In genomic region chr13:46883381-46883780, GRCm38 (mm10) we compare ENCODE assay signal across 8 mouse cellular contexts. TPM values are rescaled to one million over a fixed set of nuclear protein-coding genes. Genes with fewer than 3 reads are reported as not detected.
A peak's percentile ranks its signal among the peaks of the same experiment; 100 is the strongest.
DNase-seq lines count a peak whose midpoint lies in the region; ATAC-seq and TF ChIP-seq lines count a peak whose summit lies in the region.
"Had no signal": no experiment of that assay in that cellular context is flagged by ENCODE, and none has a peak within 500 bp of the region (broad histone marks: within the 10 kb centered on the region; RNA-seq: fewer than 3 reads in every experiment).

No protein-coding gene starts in this region.

- H3K27me3 ChIP-seq in lung, embryonic 14.5 days (ENCODE audit: insufficient read depth, low read length) = no peaks in the 10 kb centered on the region
- H3K27me3 ChIP-seq in hindbrain, embryonic 14.5 days (ENCODE audit: control insufficient read depth, insufficient read depth, low read length) = no peaks in the 10 kb centered on the region

- TF ChIP-seq CTCF in lung, embryonic 14.5 days (IDR thresholded peaks at IDR 0.05; ENCODE audit: low read depth) = no peak
- no peak for TF ChIP-seq CTCF in left cerebral cortex, adult 2 months (IDR thresholded peaks at IDR 0.05)

- H3K36me3 ChIP-seq in lung, embryonic 14.5 days (ENCODE audit: insufficient read depth) = no peaks in the 10 kb centered on the region
- H3K36me3 ChIP-seq in hindbrain, embryonic 14.5 days (replicated peaks; ENCODE audit: control insufficient read depth, insufficient read depth) = no peaks in the 10 kb centered on the region

- peaks cover 26% of the 10 kb centered on the region for H3K4me1 ChIP-seq in lung, embryonic 14.5 days (ENCODE audit: insufficient read depth)
- peaks cover 17% of the 10 kb centered on the region; the same call in 1 of the 2 replicates for H3K4me1 ChIP-seq in hindbrain, embryonic 14.5 days (replicated peaks; ENCODE audit: control insufficient read depth, insufficient read depth, low read length)

- H3K9me3 ChIP-seq in lung, embryonic 14.5 days (ENCODE audit: low read depth, low read length) = no peaks in the 10 kb centered on the region
- H3K9me3 ChIP-seq in hindbrain, embryonic 14.5 days (ENCODE audit: control insufficient read depth, low read length) = no peaks in the 10 kb centered on the region

- peak; percentile 71 for DNase-seq in adrenal gland, postnatal 10 days
- peak; percentile 43 to 58 for DNase-seq in cerebellum, postnatal 25 days
- DNase-seq in heart, postnatal 25 days (ENCODE audit: low spot score) = peak; percentile 76
- peak; percentile 58 for DNase-seq in lung, embryonic 14.5 days
- no peak for DNase-seq in hindbrain, embryonic 14.5 days (ENCODE audit: low spot score)
- DNase-seq in left cerebral cortex, adult 2 months (ENCODE audit: extremely low spot score in 1 of 2, low spot score in 2 of 2) = no peak

- intact Hi-C loops in heart, postnatal 25 days (cut with DNase I) = loop anchor here (5.0 kb wide), 1 partner anchor 41 kb away; no protein-coding TSS in a partner anchor
- intact Hi-C loops in left cerebral cortex, adult 2 months (cut with DNase I) = no loop called here

- H3K4me2 ChIP-seq in lung, embryonic 14.5 days = no peak overlapping the region
- no peak overlapping the region for H3K4me2 ChIP-seq in hindbrain, embryonic 14.5 days (replicated peaks)

- no peak overlapping the region for H3K4me3 ChIP-seq in lung, embryonic 14.5 days (ENCODE audit: low read depth, low read length)
- no peak overlapping the region for H3K4me3 ChIP-seq in hindbrain, embryonic 14.5 days (replicated peaks; ENCODE audit: low read length)
- no peak overlapping the region for H3K4me3 ChIP-seq in left cerebral cortex, adult 2 months

- H3K27ac ChIP-seq in lung, embryonic 14.5 days (ENCODE audit: low read depth) = peak overlapping the region; percentile 24; the same call in 1 of the 2 replicates
- H3K27ac ChIP-seq in hindbrain, embryonic 14.5 days = no peak overlapping the region
- no peak overlapping the region for H3K27ac ChIP-seq in left cerebral cortex, adult 2 months
- H3K27ac ChIP-seq: macrophage had no signal

- H3K9ac ChIP-seq in lung, embryonic 14.5 days = no peak overlapping the region
- no peak overlapping the region for H3K9ac ChIP-seq in hindbrain, embryonic 14.5 days

- no peak for ATAC-seq in lung, embryonic 14.5 days (ENCODE audit: insufficient read depth)
- ATAC-seq in hindbrain, embryonic 14.5 days (ENCODE audit: low FRiP score) = no peak
- no peak for ATAC-seq in monocyte, adult 5-6 weeks (replicated peaks; ENCODE audit: insufficient number of reproducible peaks, low FRiP score, low TSS enrichment, poor library complexity, severe bottlenecking)

- 32% methylated on average over 10 of the region's 10 CpGs for WGBS in lung, embryonic 14.5 days
- WGBS in hindbrain, embryonic 14.5 days = 87% methylated on average over 10 of the region's 10 CpGs

RNA-seq across cellular contexts. Expression of gene Kif13a, which starts 46.3 kb away (rescaled TPM):
- 10 to 100 TPM; 29.3 to 38.6 TPM for total RNA-seq in adrenal gland, postnatal 10 days (2021)
- 100 to 1,000 TPM; 109 to 118 TPM for total RNA-seq in heart, postnatal 25 days (2021)
- polyA plus RNA-seq in lung, embryonic 14.5 days (2014; fragmentation: Nextera tagmentation; extraction: Ambion mirVana) = 35.4 and 40.4 TPM in 2 replicates
- 14.3 and 15.0 TPM in 2 replicates for polyA plus RNA-seq in hindbrain, embryonic 14.5 days (2014; fragmentation: Nextera tagmentation; extraction: Ambion mirVana)
- total RNA-seq in monocyte, adult 5-6 weeks (2017) = 13.3 to 20.2 TPM (median 18.5 TPM) in 3 replicates
- total RNA-seq in left cerebral cortex, adult 2 months (2021) = 10 to 100 TPM; 19.1 to 22.7 TPM

Comparison
In these comparisons a context has a peak if more than half of its experiments do, and no peak if none do; other contexts are left out.
1. DNase-seq: peak in adrenal gland, postnatal 10 days (single experiment), cerebellum, postnatal 25 days (2 of 2), heart, postnatal 25 days (single experiment) and lung, embryonic 14.5 days (single experiment); none in hindbrain, embryonic 14.5 days (single experiment) and left cerebral cortex, adult 2 months (0 of 2).